Mouse (Mus musculus) stomach, postnatal 0 days (tissue): Measurements from ENCODE around the gene Magi1.

Source experiments
- CTCF ChIP-seq: IDR thresholded peaks from 2 replicates; pipeline ENCODE4 v1.5.1; 2016; ENCODE audit warnings: antibody characterized with exemption, low read depth, mild to moderate bottlenecking, moderate library complexity
- EP300 ChIP-seq: optimal IDR thresholded peaks from 2 replicates; pipeline ENCODE3; 2016; ENCODE audit warnings: antibody characterized with exemption

- TF ChIP-seq CTCF (no peak), EP300 (no peak)
Measured at GRCm38 (mm10) chr6:93845080-93845479, 438.6 kb downstream of the Magi1 start.
